Mouse (Mus musculus) left cerebral cortex, adult 9 months (tissue): ENCODE measurements around the gene Tbc1d5.

Source experiments
- DNase-seq, 2 experiments: peaks; one replicate each; pipeline ENCODE4 v3.0.0; 2022; ENCODE audit warnings: low spot score in 2 of 2

The Tbc1d5 gene

GRCm38 (mm10) chr17:51179195-51179953 is at the start of gene Tbc1d5:
Gene Tbc1d5, minus strand, starts transcription at chr17:51179352.
- peak; percentile 85 to 93 for DNase-seq

- DNase-seq, result no peak
These were observed 46.9 kb upstream of the Tbc1d5 start for GRCm38 (mm10) chr17:51226056-51226455.

GRCm38 (mm10) chr17:51223152-51223551 is 44.0 kb upstream of the Tbc1d5 start:
- DNase-seq, result no peak

- DNase-seq, result no peak
These were observed 41.9 kb upstream of the Tbc1d5 start for GRCm38 (mm10) chr17:51221075-51221474.

- no peak for DNase-seq
These were observed 40.7 kb upstream of the Tbc1d5 start for GRCm38 (mm10) chr17:51219897-51220296.

GRCm38 (mm10) chr17:51216426-51216825 is 37.3 kb upstream of the Tbc1d5 start:
- DNase-seq, result no peak

- no peak for DNase-seq
These were observed 30.4 kb upstream of the Tbc1d5 start for GRCm38 (mm10) chr17:51209565-51209964.

GRCm38 (mm10) chr17:51204643-51205042 is 25.5 kb upstream of the Tbc1d5 start:
- peak; percentile 23 to 41 for DNase-seq

- no peak for DNase-seq
These were observed 16.4 kb upstream of the Tbc1d5 start for GRCm38 (mm10) chr17:51195561-51195960.

- no peak for DNase-seq
These were observed 15.6 kb upstream of the Tbc1d5 start for GRCm38 (mm10) chr17:51194787-51195186.

- DNase-seq, result no peak
These were observed 12.2 kb upstream of the Tbc1d5 start for GRCm38 (mm10) chr17:51191381-51191780.

- DNase-seq, result peak in 1 of 2 experiments; percentile 47
These were observed 3.6 kb upstream of the Tbc1d5 start for GRCm38 (mm10) chr17:51182715-51183114.

- peak in 1 of 2 experiments; percentile 65 for DNase-seq
These were observed 509 bp downstream of the Tbc1d5 start for GRCm38 (mm10) chr17:51178491-51179194.

- DNase-seq, result no peak
These were observed 1.2 kb downstream of the Tbc1d5 start for GRCm38 (mm10) chr17:51177923-51178322.

- DNase-seq, result no peak
These were observed 6.8 kb downstream of the Tbc1d5 start for GRCm38 (mm10) chr17:51172332-51172731.

GRCm38 (mm10) chr17:51171504-51171903 is 7.6 kb downstream of the Tbc1d5 start:
- no peak for DNase-seq

- no peak for DNase-seq
These were observed 9.2 kb downstream of the Tbc1d5 start for GRCm38 (mm10) chr17:51169911-51170310.

GRCm38 (mm10) chr17:51162366-51162765 is 16.8 kb downstream of the Tbc1d5 start:
- no peak for DNase-seq

- DNase-seq, result no peak
These were observed 19.9 kb downstream of the Tbc1d5 start for GRCm38 (mm10) chr17:51159261-51159660.

- DNase-seq, result no peak
These were observed 28.2 kb downstream of the Tbc1d5 start for GRCm38 (mm10) chr17:51150999-51151398.

- no peak for DNase-seq
These were observed 34.2 kb downstream of the Tbc1d5 start for GRCm38 (mm10) chr17:51144983-51145382.

- no peak for DNase-seq
These were observed 37.1 kb downstream of the Tbc1d5 start for GRCm38 (mm10) chr17:51142095-51142494.

- DNase-seq, result peak; percentile 5 to 16
These were observed 68.0 kb downstream of the Tbc1d5 start for GRCm38 (mm10) chr17:51111194-51111593.
